Comparison of ENCODE assay signal across 8 mouse cellular contexts in genomic region chr10:95416685-95417495, GRCm38 (mm10). TPM values are rescaled to one million over a fixed set of nuclear protein-coding genes. Genes with fewer than 3 reads are reported as not detected.
DNase-seq lines count a peak whose midpoint lies in the region; ATAC-seq and TF ChIP-seq lines count a peak whose summit lies in the region.

TSS of gene Socs2 (minus strand) at chr10:95417180.

- WGBS in forebrain, embryonic 15.5 days = 1% methylated on average over 43 of the region's 66 CpGs
- WGBS in liver, postnatal 0 days (ENCODE audit: insufficient replicate concordance) = 4% methylated on average over 56 of the region's 66 CpGs
- 0% methylated on average over 58 of the region's 66 CpGs for WGBS in neural tube, embryonic 14.5 days

- H3K9ac ChIP-seq in ES-E14 (ENCODE audit: insufficient read depth, low read depth, low read length, poor library complexity, severe bottlenecking) = peak within 1 kb of the TSS; percentile 95
- peak within 1 kb of the TSS; percentile 77 for H3K9ac ChIP-seq in forebrain, embryonic 15.5 days (replicated peaks)
- peak within 1 kb of the TSS; percentile 82 for H3K9ac ChIP-seq in liver, postnatal 0 days (replicated peaks)
- H3K9ac ChIP-seq in neural tube, embryonic 14.5 days (replicated peaks; ENCODE audit: low read depth, low read length) = peak within 1 kb of the TSS; percentile 92

- H3K27me3 ChIP-seq in forebrain, embryonic 15.5 days = no peaks in the 10 kb centered on the region
- H3K27me3 ChIP-seq in liver, postnatal 0 days (ENCODE audit: insufficient read depth, low read length) = peaks cover 25% of the 10 kb centered on the region
- H3K27me3 ChIP-seq in neural tube, embryonic 14.5 days (ENCODE audit: control insufficient read depth, insufficient read depth, low read length) = no peaks in the 10 kb centered on the region

- peak; percentile 57 for ATAC-seq in cerebellum, adult (ENCODE audit: insufficient number of reproducible peaks, low FRiP score, low TSS enrichment)
- peak; percentile 87 for ATAC-seq in forebrain, embryonic 15.5 days (replicated peaks)
- peak; percentile 84 for ATAC-seq in liver, postnatal 0 days
- peak; percentile 88 for ATAC-seq in neural tube, embryonic 14.5 days (ENCODE audit: low read depth)

- peaks cover 0 to 3% of the 10 kb centered on the region in 2 experiments; a peak in 3 of 4 replicates for H3K4me1 ChIP-seq in ES-E14 (ENCODE audit: control insufficient read depth in 2 of 2, insufficient read depth in 2 of 2, low read length in 2 of 2, poor library complexity in 1 of 2)
- H3K4me1 ChIP-seq in forebrain, embryonic 15.5 days = peaks cover 26% of the 10 kb centered on the region
- H3K4me1 ChIP-seq in liver, postnatal 0 days (ENCODE audit: insufficient read depth) = peaks cover 9% of the 10 kb centered on the region; the same call in 1 of the 2 replicates
- peaks cover 12% of the 10 kb centered on the region; the same call in 1 of the 2 replicates for H3K4me1 ChIP-seq in neural tube, embryonic 14.5 days (ENCODE audit: control insufficient read depth, insufficient read depth, low read length)

- intact Hi-C loops in heart, postnatal 14 days (cut with DNase I) = loop anchor here (2.0 to 5.0 kb wide), 5 partner anchors 80 to 330 kb away; no protein-coding TSS in a partner anchor

- peak within 1 kb of the TSS; percentile 77 for H3K27ac ChIP-seq in ES-E14 (ENCODE audit: insufficient read depth, low read depth, low read length, poor library complexity, severe bottlenecking)
- H3K27ac ChIP-seq in forebrain, embryonic 15.5 days (replicated peaks) = peak within 1 kb of the TSS; percentile 92
- H3K27ac ChIP-seq in liver, postnatal 0 days (ENCODE audit: low read depth) = peak within 1 kb of the TSS; percentile 90
- peak within 1 kb of the TSS; percentile 91 for H3K27ac ChIP-seq in neural tube, embryonic 14.5 days (ENCODE audit: low read depth, low read length)

- peak within 1 kb of the TSS; percentile 85 to 95 for H3K4me3 ChIP-seq in ES-E14 (ENCODE audit: insufficient read depth in 1 of 2, low read depth in 1 of 2, low read length in 2 of 2, poor library complexity in 1 of 2, severe bottlenecking in 1 of 2)
- H3K4me3 ChIP-seq in forebrain, embryonic 15.5 days = peak within 1 kb of the TSS; percentile 62
- peak within 1 kb of the TSS; percentile 87 for H3K4me3 ChIP-seq in liver, postnatal 0 days (ENCODE audit: low read depth, low read length)
- H3K4me3 ChIP-seq in neural tube, embryonic 14.5 days (ENCODE audit: low read depth, low read length) = peak within 1 kb of the TSS; percentile 84

- peak; percentile 75 for TF ChIP-seq EP300 in liver, postnatal 0 days (IDR thresholded peaks at IDR 0.05; ENCODE audit: low read depth)

- peak; percentile 90 for DNase-seq in ES-E14 (ENCODE audit: low read depth, low spot score)
- DNase-seq in heart, postnatal 14 days = peak; percentile 95 to 97
- DNase-seq in layer of hippocampus, adult 11-12 months (ENCODE audit: low spot score) = peak; percentile 82
- DNase-seq in liver, postnatal 0 days = peak; percentile 90
- peak; percentile 95 for DNase-seq in testis, postnatal 10 days (ENCODE audit: low spot score)

- H3K9me3 ChIP-seq in ES-E14 (ENCODE audit: control insufficient read depth, insufficient read depth, low read depth, low read length) = no peaks in the 10 kb centered on the region
- no peaks in the 10 kb centered on the region for H3K9me3 ChIP-seq in forebrain, embryonic 15.5 days
- no peaks in the 10 kb centered on the region for H3K9me3 ChIP-seq in liver, postnatal 0 days (ENCODE audit: low read length)
- no peaks in the 10 kb centered on the region for H3K9me3 ChIP-seq in neural tube, embryonic 14.5 days (ENCODE audit: control insufficient read depth, low read length)

- H3K36me3 ChIP-seq in ES-E14 (ENCODE audit: control insufficient read depth, insufficient read depth, low read length, poor library complexity, severe bottlenecking) = peaks cover 14% of the 10 kb centered on the region
- H3K36me3 ChIP-seq in forebrain, embryonic 15.5 days = no peaks in the 10 kb centered on the region
- H3K36me3 ChIP-seq in liver, postnatal 0 days (replicated peaks; ENCODE audit: insufficient read depth, low read length) = no peaks in the 10 kb centered on the region
- no peaks in the 10 kb centered on the region for H3K36me3 ChIP-seq in neural tube, embryonic 14.5 days (ENCODE audit: control insufficient read depth, insufficient read depth, low read length)

- in situ Hi-C loops in ES-E14 (cut with MboI; ENCODE audit: low sequenced_read_pairs in 2 of 2, unreplicated experiment in 2 of 2) = no loop called here

- H3K4me2 ChIP-seq in forebrain, embryonic 15.5 days (replicated peaks) = peak within 1 kb of the TSS; percentile 97
- H3K4me2 ChIP-seq in liver, postnatal 0 days (ENCODE audit: low read depth, low read length) = peak within 1 kb of the TSS; percentile 92
- H3K4me2 ChIP-seq in neural tube, embryonic 14.5 days (ENCODE audit: low read depth, low read length) = peak within 1 kb of the TSS; percentile 77

- no peak for TF ChIP-seq CTCF in liver, postnatal 0 days (IDR thresholded peaks at IDR 0.05; ENCODE audit: low read depth)

TF ChIP-seq in ES-E14, 5 proteins besides CTCF, POLR2A, EP300 and RAD21:
- peak; percentile 67; the same call in 1 of the 2 replicates for TF ChIP-seq HCFC1 (IDR thresholded peaks at IDR 0.05; ENCODE audit: borderline replicate concordance, insufficient read depth, low read length)
- no peak for TF ChIP-seq ZC3H11A (IDR thresholded peaks at IDR 0.05; ENCODE audit: borderline replicate concordance, low read depth, low read length)
- TF ChIP-seq ZNF384 (IDR thresholded peaks at IDR 0.05; ENCODE audit: low read depth, low read length) = no peak
- TF ChIP-seq MAFK (IDR thresholded peaks at IDR 0.05; ENCODE audit: insufficient read depth, low read depth, low read length) = no peak
- no peak for TF ChIP-seq CHD2 (IDR thresholded peaks at IDR 0.05; ENCODE audit: low read depth, low read length)

RNA-seq across cellular contexts. Expression of gene Socs2, which starts in this region (rescaled TPM):
- total RNA-seq in ES-E14 (2012; rRNA removed) = 46.3 and 102 TPM in 2 replicates
- 144 and 153 TPM in 2 replicates for polyA plus RNA-seq in forebrain, embryonic 15.5 days (2015; fragmentation: Nextera tagmentation; extraction: Ambion mirVana)
- 10 to 100 TPM; 79.1 to 80.9 TPM for total RNA-seq in heart, postnatal 14 days (2021)
- 67.1 and 86.5 TPM in 2 replicates for polyA plus RNA-seq in liver, postnatal 0 days (2015; fragmentation: Nextera tagmentation; extraction: Ambion mirVana)
- 141 and 155 TPM in 2 replicates for polyA plus RNA-seq in neural tube, embryonic 14.5 days (2014; fragmentation: Nextera tagmentation; extraction: Ambion mirVana)

Comparison
In these comparisons a context has a peak if more than half of its experiments do, and no peak if none do; other contexts are left out.
1. Peak in every context shown above with its lines: DNase-seq, ATAC-seq, H3K4me3 ChIP-seq and H3K27ac ChIP-seq.